Mouse (Mus musculus) kidney, adult 2 months (tissue): ENCODE results near the gene Plxna3.
A peak's percentile ranks its signal among the peaks of the same experiment; 100 is the strongest.

Experiments
- CTCF ChIP-seq: fragments of 200-500 bp; conservative IDR thresholded peaks from 2 replicates; pipeline ENCODE4 v1.5.1; 2011; ENCODE audit warnings: low read depth, mild to moderate bottlenecking, control low read depth, low read length, moderate library complexity, mixed read lengths; ENCODE audit not compliant: insufficient read depth, insufficient read length
- POLR2A ChIP-seq: fragments of 200-500 bp; IDR thresholded peaks from one replicate; pipeline ENCODE4 v1.6.1; 2011; ENCODE audit warnings: low read depth, low read length, control low read depth

DNA sequence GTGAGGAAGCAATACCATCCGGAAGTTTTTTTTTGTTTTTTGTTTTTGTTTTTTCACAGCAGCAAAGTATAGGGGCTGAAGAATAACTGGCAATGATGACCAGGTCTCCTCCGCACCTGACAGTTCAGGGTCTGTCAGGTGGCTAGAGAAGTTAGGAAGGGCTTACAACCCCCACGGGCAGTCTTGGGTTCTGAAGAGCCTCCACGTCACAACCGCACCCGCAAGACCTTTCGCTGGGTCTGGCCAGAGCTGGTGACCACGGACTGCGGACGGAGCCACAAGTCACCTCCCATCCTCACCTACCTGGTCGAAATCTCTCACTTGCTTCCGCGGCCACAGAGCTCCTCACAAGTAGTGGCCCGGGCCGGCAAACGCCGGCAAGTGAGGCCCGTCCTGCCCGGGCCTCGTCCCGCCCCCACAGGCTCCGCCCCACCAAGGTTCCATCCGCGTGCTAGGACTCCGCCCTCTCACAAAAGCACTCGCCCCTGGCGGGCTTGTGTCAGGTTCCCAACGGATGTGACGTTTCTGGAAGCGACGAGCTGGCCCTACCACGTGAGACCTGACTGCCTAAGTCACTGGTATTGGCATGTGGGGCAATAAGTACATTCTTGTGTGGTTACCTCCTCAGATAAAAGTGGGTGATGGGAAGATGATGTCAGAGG, 44.2 kb downstream of the Plxna3 start, which contains the start of the genes Ubl4a and Slc10a3:
- TF ChIP-seq CTCF (no peak), POLR2A (peak; percentile 27)
